Mouse (Mus musculus): Measurements from ENCODE around the gene Kif26b. TPM values are rescaled to one million over a fixed set of nuclear protein-coding genes. Genes with fewer than 3 reads are reported as not detected.

Kif26b gene
- polyA plus RNA-seq, 1 experiment from 2014 or later, result 10.0 TPM

- Histone ChIP-seq H3K9ac (no peak overlapping the region), H3K27ac (no peak overlapping the region)
Observed at GRCm38 (mm10) chr1:178860671-178861391, 331.9 kb downstream of the Kif26b start.

GRCm38 (mm10) chr1:178861392-178861762, 332.5 kb downstream of the Kif26b start:
- Histone ChIP-seq H3K4me3 (no peak overlapping the region), H3K9ac (no peak overlapping the region), H3K27ac (peak overlapping the region; percentile 41; the same call in 1 of the 2 replicates), H3K4me1 (peaks cover 18% of the 10 kb centered on the region), H3K36me3 (replicated peaks) (no peaks in the 10 kb centered on the region), H3K9me3 (no peaks in the 10 kb centered on the region), H3K4me2 (no peak overlapping the region), H3K27me3 (replicated peaks) (no peaks in the 10 kb centered on the region)
- 50% methylated on average over 8 of the region's 8 CpGs for WGBS
- ATAC-seq (replicated peaks), result no peak

More at GRCm38 (mm10) chr1:178860671-178861391, 331.9 kb downstream of the Kif26b start:
- H3K36me3 ChIP-seq (replicated peaks), result no peaks in the 10 kb centered on the region
- peaks cover 22% of the 10 kb centered on the region for H3K4me1 ChIP-seq
- H3K4me3 ChIP-seq, result no peak overlapping the region
- H3K27me3 ChIP-seq (replicated peaks), result no peaks in the 10 kb centered on the region
- H3K9me3 ChIP-seq, result no peaks in the 10 kb centered on the region
- 50% methylated on average over 8 of the region's 8 CpGs for WGBS
- 0 out of 2 replicates have a peak, but pooled peaks have one; percentile 14 for ATAC-seq (replicated peaks)
- no peak overlapping the region for H3K4me2 ChIP-seq

- Histone ChIP-seq H3K4me1 (peaks cover 18% of the 10 kb centered on the region), H3K4me3 (no peak overlapping the region), H3K9me3 (no peaks in the 10 kb centered on the region), H3K36me3 (replicated peaks) (no peaks in the 10 kb centered on the region), H3K27me3 (replicated peaks) (no peaks in the 10 kb centered on the region), H3K9ac (no peak overlapping the region), H3K4me2 (no peak overlapping the region), H3K27ac (0 out of 2 replicates have a peak overlapping the region, but pooled peaks have one; percentile 35)
- WGBS, result 76% methylated on average over 6 of the region's 6 CpGs
- 0 out of 2 replicates have a peak, but pooled peaks have one; percentile 46 for ATAC-seq (replicated peaks)
Observed at GRCm38 (mm10) chr1:178863756-178864155, 334.8 kb downstream of the Kif26b start.

- Histone ChIP-seq H3K4me2 (no peak overlapping the region), H3K9me3 (no peaks in the 10 kb centered on the region), H3K27me3 (replicated peaks) (no peaks in the 10 kb centered on the region), H3K36me3 (replicated peaks) (no peaks in the 10 kb centered on the region), H3K4me3 (no peak overlapping the region), H3K9ac (no peak overlapping the region), H3K27ac (0 out of 2 replicates have a peak overlapping the region, but pooled peaks have one; percentile 35), H3K4me1 (peaks cover 18% of the 10 kb centered on the region)
- ATAC-seq (replicated peaks), result peak; percentile 37
- 48% methylated on average over 4 of the region's 4 CpGs for WGBS
Observed at GRCm38 (mm10) chr1:178864297-178864696, 335.4 kb downstream of the Kif26b start.

- no peak for ATAC-seq (replicated peaks)
- Histone ChIP-seq H3K27me3 (replicated peaks) (no peaks in the 10 kb centered on the region), H3K27ac (no peak overlapping the region), H3K4me1 (peaks cover 5% of the 10 kb centered on the region), H3K9ac (no peak overlapping the region), H3K4me3 (no peak overlapping the region), H3K4me2 (no peak overlapping the region), H3K9me3 (no peaks in the 10 kb centered on the region), H3K36me3 (replicated peaks) (no peaks in the 10 kb centered on the region)
- WGBS, result 93% methylated on average over 4 of the region's 4 CpGs
Observed at GRCm38 (mm10) chr1:178866757-178867156, 337.8 kb downstream of the Kif26b start.

- Histone ChIP-seq H3K9me3 (no peaks in the 10 kb centered on the region), H3K36me3 (replicated peaks) (no peaks in the 10 kb centered on the region), H3K4me3 (no peak overlapping the region), H3K4me1 (no peaks in the 10 kb centered on the region), H3K4me2 (no peak overlapping the region), H3K27ac (no peak overlapping the region), H3K9ac (no peak overlapping the region), H3K27me3 (replicated peaks) (no peaks in the 10 kb centered on the region)
- ATAC-seq (replicated peaks), result no peak
- WGBS, result 88% methylated on average over 3 of the region's 3 CpGs
Observed at GRCm38 (mm10) chr1:178871055-178871454, 342.1 kb downstream of the Kif26b start.

- H3K4me3 ChIP-seq, result no peak overlapping the region
- no peak for ATAC-seq (replicated peaks)
- H3K9me3 ChIP-seq, result no peaks in the 10 kb centered on the region
- no peak overlapping the region for H3K4me2 ChIP-seq
- no peak overlapping the region for H3K9ac ChIP-seq
- H3K36me3 ChIP-seq (replicated peaks), result no peaks in the 10 kb centered on the region
- no peaks in the 10 kb centered on the region for H3K27me3 ChIP-seq (replicated peaks)
- H3K4me1 ChIP-seq, result no peaks in the 10 kb centered on the region
- 41% methylated on average over 2 of the region's 2 CpGs for WGBS
- no peak overlapping the region for H3K27ac ChIP-seq
Observed at GRCm38 (mm10) chr1:178876926-178877325, 348.0 kb downstream of the Kif26b start.

GRCm38 (mm10) chr1:178878676-178879075, 349.8 kb downstream of the Kif26b start:
- no peak overlapping the region for H3K4me2 ChIP-seq
- H3K27me3 ChIP-seq (replicated peaks), result no peaks in the 10 kb centered on the region
- no peaks in the 10 kb centered on the region for H3K4me1 ChIP-seq
- H3K9me3 ChIP-seq, result no peaks in the 10 kb centered on the region
- H3K27ac ChIP-seq, result no peak overlapping the region
- 79% methylated on average over 1 of the region's 1 CpGs for WGBS
- no peaks in the 10 kb centered on the region for H3K36me3 ChIP-seq (replicated peaks)
- no peak overlapping the region for H3K4me3 ChIP-seq
- no peak overlapping the region for H3K9ac ChIP-seq
- ATAC-seq (replicated peaks), result no peak

- Histone ChIP-seq H3K4me1 (no peaks in the 10 kb centered on the region), H3K27ac (no peak overlapping the region), H3K9ac (no peak overlapping the region), H3K36me3 (replicated peaks) (no peaks in the 10 kb centered on the region), H3K27me3 (replicated peaks) (no peaks in the 10 kb centered on the region), H3K9me3 (no peaks in the 10 kb centered on the region), H3K4me2 (no peak overlapping the region), H3K4me3 (no peak overlapping the region)
- ATAC-seq (replicated peaks), result no peak
- WGBS, result 81% methylated on average over 7 of the region's 7 CpGs
Observed at GRCm38 (mm10) chr1:178880905-178881304, 352.0 kb downstream of the Kif26b start.

- no peak overlapping the region for H3K4me2 ChIP-seq
Observed at GRCm38 (mm10) chr1:178886671-178887070, 357.7 kb downstream of the Kif26b start.

GRCm38 (mm10) chr1:178892376-178892775, 363.5 kb downstream of the Kif26b start:
- H3K27ac ChIP-seq, result no peak overlapping the region
- no peaks in the 10 kb centered on the region for H3K9me3 ChIP-seq
- H3K4me3 ChIP-seq, result no peak overlapping the region
- no peak for ATAC-seq (replicated peaks)
- H3K27me3 ChIP-seq (replicated peaks), result no peaks in the 10 kb centered on the region
- WGBS, result 92% methylated on average over 6 of the region's 6 CpGs
- no peak overlapping the region for H3K9ac ChIP-seq
- no peaks in the 10 kb centered on the region for H3K36me3 ChIP-seq (replicated peaks)
- H3K4me1 ChIP-seq, result peaks cover 10% of the 10 kb centered on the region; the same call in 1 of the 2 replicates
- no peak overlapping the region for H3K4me2 ChIP-seq

More at GRCm38 (mm10) chr1:178886671-178887070, 357.7 kb downstream of the Kif26b start:
- no peak overlapping the region for H3K9ac ChIP-seq
- 67% methylated on average over 5 of the region's 5 CpGs for WGBS
- H3K36me3 ChIP-seq (replicated peaks), result no peaks in the 10 kb centered on the region
- peak; percentile 67; the same call in 1 of the 2 replicates for ATAC-seq (replicated peaks)
- H3K4me1 ChIP-seq, result peaks cover 10% of the 10 kb centered on the region; the same call in 1 of the 2 replicates
- no peaks in the 10 kb centered on the region for H3K27me3 ChIP-seq (replicated peaks)
- H3K27ac ChIP-seq, result no peak overlapping the region
- H3K4me3 ChIP-seq, result no peak overlapping the region
- no peaks in the 10 kb centered on the region for H3K9me3 ChIP-seq

- H3K36me3 ChIP-seq (replicated peaks), result no peaks in the 10 kb centered on the region
- no peak overlapping the region for H3K9ac ChIP-seq
- no peak overlapping the region for H3K4me3 ChIP-seq
- H3K9me3 ChIP-seq, result no peaks in the 10 kb centered on the region
- ATAC-seq (replicated peaks), result no peak
- no peak overlapping the region for H3K4me2 ChIP-seq
- WGBS, result 72% methylated on average over 11 of the region's 11 CpGs
- no peak overlapping the region for H3K27ac ChIP-seq
- peaks cover 10% of the 10 kb centered on the region; the same call in 1 of the 2 replicates for H3K4me1 ChIP-seq
- H3K27me3 ChIP-seq (replicated peaks), result no peaks in the 10 kb centered on the region
Observed at GRCm38 (mm10) chr1:178893229-178894080, 364.5 kb downstream of the Kif26b start.
